Mouse (Mus musculus) olfactory bulb, adult 2 months (tissue): ENCODE results near the gene Dnaaf5. TPM values are rescaled to one million over a fixed set of nuclear protein-coding genes. Genes with fewer than 3 reads are reported as not detected.

Source experiments
- H3K27ac ChIP-seq: fragments of 200-500 bp; 2 replicates; pipeline ENCODE4 v1.5.1; 2012; ENCODE audit warnings: low read depth, low read length; ENCODE audit not compliant: insufficient read depth
- H3K4me1 ChIP-seq: fragments of 200-500 bp; 2 replicates; pipeline ENCODE4 v1.6.1; 2012; ENCODE audit warnings: low read length; ENCODE audit not compliant: control insufficient read depth, insufficient read depth
- H3K4me3 ChIP-seq: fragments of 200-500 bp; 2 replicates; pipeline ENCODE4 v1.5.1; 2012; ENCODE audit warnings: mild to moderate bottlenecking, low read depth, low read length, moderate library complexity; ENCODE audit not compliant: insufficient read depth
- CTCF ChIP-seq: fragments of 200-500 bp; IDR thresholded peaks from 2 replicates; pipeline ENCODE4 v1.5.1; 2012; ENCODE audit warnings: low read depth, mild to moderate bottlenecking, low read length, moderate library complexity; ENCODE audit not compliant: insufficient read depth
- POLR2A ChIP-seq: fragments of 200-500 bp; IDR thresholded peaks from 2 replicates; pipeline ENCODE4 v1.6.1; 2012; ENCODE audit warnings: mild to moderate bottlenecking, low read depth, low read length, moderate library complexity; ENCODE audit not compliant: insufficient read depth
- WGBS: fragments of 180-500 bp; shearing (Covaris S2); methylation state at CpG from one replicate; pipeline ENCODE4 v1.1.7; 2018; 5-methylcytosine and 5-hydroxymethylcytosine counted together
- polyA plus RNA-seq: library from polyadenylated mRNA; stranded (reverse); fragments of >200 nt; gene quantifications from 2 replicates; pipeline ENCODE4 v1.2.4, GENCODE M21; 2012; ENCODE audit warnings: low replicate concordance; ENCODE audit not compliant: missing spikeins, insufficient read depth, insufficient read length

Dnaaf5 gene
- polyA plus RNA-seq, 1 experiment = not detected

DNA sequence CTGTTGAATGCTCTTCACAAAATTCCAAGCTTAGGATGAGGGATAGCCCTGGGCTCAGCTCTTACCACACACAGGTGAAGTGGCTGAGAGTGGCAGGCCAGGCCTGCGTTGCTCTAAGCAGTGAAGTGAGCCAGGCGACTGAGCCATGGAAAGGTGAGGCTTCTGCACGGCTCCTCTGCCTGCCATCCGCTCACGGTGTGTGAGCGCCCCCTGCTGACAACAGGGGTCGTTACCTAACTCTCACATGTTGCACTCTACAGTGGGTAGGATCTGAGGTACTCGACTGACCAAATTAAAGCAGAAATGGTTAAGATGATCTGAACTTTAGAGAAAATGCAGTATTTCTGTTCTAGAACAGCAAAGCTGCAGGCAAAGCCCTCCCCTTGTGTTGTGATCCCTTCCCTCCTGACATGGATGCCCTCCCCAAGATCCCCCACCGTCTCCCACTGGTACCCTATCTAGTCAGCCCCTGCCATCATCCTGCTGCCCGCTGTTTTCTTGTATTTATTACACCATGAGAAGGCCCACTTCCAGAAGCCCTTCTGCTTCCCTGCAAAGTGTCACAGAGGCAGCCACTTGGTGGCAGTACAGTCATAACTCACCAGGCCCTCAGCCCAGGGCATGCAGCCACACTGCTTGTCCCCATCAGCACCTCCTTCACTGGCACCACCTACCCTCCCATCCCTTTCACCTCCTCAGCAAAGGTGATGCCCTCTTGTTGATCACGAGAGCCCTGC, 29.0 kb downstream of the Dnaaf5 start:
- TF ChIP-seq POLR2A (no peak), CTCF (peak; percentile 85)
- 25% methylated on average over 11 of the region's 11 CpGs for WGBS

GRCm38 (mm10) chr5:139183131-139183530, 33.1 kb downstream of the Dnaaf5 start:
- 47% methylated on average over 2 of the region's 2 CpGs for WGBS
- no peak overlapping the region for H3K27ac ChIP-seq
- TF ChIP-seq POLR2A = no peak
- TF ChIP-seq CTCF = no peak
- H3K4me3 ChIP-seq = no peak overlapping the region
- peaks cover 19% of the 10 kb centered on the region for H3K4me1 ChIP-seq

More for the DNA sequence above, 29.0 kb downstream of the Dnaaf5 start:
- H3K4me1 ChIP-seq = peaks cover 17% of the 10 kb centered on the region
- no peak overlapping the region for H3K27ac ChIP-seq
- no peak overlapping the region for H3K4me3 ChIP-seq

GRCm38 (mm10) chr5:139183601-139184000, 33.6 kb downstream of the Dnaaf5 start:
- no peak overlapping the region for H3K27ac ChIP-seq
- TF ChIP-seq CTCF = no peak
- peaks cover 19% of the 10 kb centered on the region for H3K4me1 ChIP-seq
- 95% methylated on average over 9 of the region's 9 CpGs for WGBS
- no peak overlapping the region for H3K4me3 ChIP-seq

DNA sequence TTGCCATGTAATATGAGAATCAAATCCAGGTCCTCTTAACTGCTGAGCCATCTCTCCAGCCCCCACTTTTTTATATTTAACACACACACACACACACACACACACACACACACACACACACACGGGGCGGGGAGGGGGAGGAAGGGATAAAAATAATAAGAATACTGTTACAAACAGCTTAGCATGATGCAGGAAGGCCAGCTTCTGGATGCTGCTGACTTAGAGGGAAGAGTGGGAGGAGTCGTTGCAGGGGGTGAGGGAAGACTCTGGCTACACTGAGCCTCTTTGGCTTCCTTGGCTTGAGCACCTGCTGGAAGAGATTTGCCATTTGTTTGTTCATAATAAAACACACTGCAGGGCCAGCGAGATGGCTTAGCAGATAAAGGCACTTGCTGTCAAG, 34.9 kb downstream of the Dnaaf5 start:
- 51% methylated on average over 4 of the region's 4 CpGs for WGBS
- H3K4me3 ChIP-seq = no peak overlapping the region
- TF ChIP-seq POLR2A = no peak
- TF ChIP-seq CTCF = no peak
- H3K27ac ChIP-seq = no peak overlapping the region
- peaks cover 19% of the 10 kb centered on the region for H3K4me1 ChIP-seq

- WGBS = 82% methylated on average over 5 of the region's 5 CpGs
- no peak overlapping the region for H3K4me3 ChIP-seq
- TF ChIP-seq POLR2A (no peak), CTCF (no peak)
- no peak overlapping the region for H3K27ac ChIP-seq
- H3K4me1 ChIP-seq = peaks cover 6% of the 10 kb centered on the region; the same call in 1 of the 2 replicates
Measured at GRCm38 (mm10) chr5:139189726-139190125, 39.7 kb downstream of the Dnaaf5 start.

GRCm38 (mm10) chr5:139190958-139191357, 40.9 kb downstream of the Dnaaf5 start:
- H3K27ac ChIP-seq = no peak overlapping the region
- H3K4me1 ChIP-seq = no peaks in the 10 kb centered on the region
- TF ChIP-seq POLR2A (no peak), CTCF (no peak)
- WGBS = 72% methylated on average over 5 of the region's 5 CpGs
- no peak overlapping the region for H3K4me3 ChIP-seq

- 58% methylated on average over 3 of the region's 3 CpGs for WGBS
- TF ChIP-seq POLR2A = no peak
- TF ChIP-seq CTCF = no peak
- Histone ChIP-seq H3K4me3 (no peak overlapping the region), H3K27ac (no peak overlapping the region), H3K4me1 (peaks cover 8% of the 10 kb centered on the region)
Measured at GRCm38 (mm10) chr5:139198779-139199178, 48.8 kb downstream of the Dnaaf5 start.

DNA sequence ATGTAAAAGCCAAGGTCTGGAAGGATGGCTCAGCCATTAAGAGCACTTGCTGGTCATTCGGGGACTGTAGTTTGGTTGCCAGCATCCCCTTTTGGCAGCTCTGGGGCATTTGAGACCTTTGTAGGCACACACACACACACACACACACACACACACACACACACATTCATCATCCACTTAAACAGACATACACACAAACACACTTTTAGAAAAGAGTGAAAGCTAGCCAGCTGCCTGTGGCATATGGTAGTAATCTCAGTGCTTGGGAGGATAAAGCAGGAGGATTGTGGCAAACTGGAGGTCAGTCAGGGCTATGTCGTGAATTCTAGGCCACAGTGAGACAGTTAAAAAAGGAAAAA, 49.6 kb downstream of the Dnaaf5 start:
- Histone ChIP-seq H3K4me1 (peaks cover 8% of the 10 kb centered on the region), H3K4me3 (peak overlapping the region; percentile 62; the same call in 1 of the 2 replicates), H3K27ac (peak overlapping the region; percentile 80)
- 31% methylated on average over 2 of the region's 2 CpGs for WGBS
- TF ChIP-seq CTCF (no peak), POLR2A (no peak)

- WGBS = under 1% methylated on average over 64 of the region's 64 CpGs
- peak within 1 kb of the TSS; percentile 80 for H3K27ac ChIP-seq
- TF ChIP-seq CTCF = no peak
- peak; percentile 38; the same call in 1 of the 2 replicates for TF ChIP-seq POLR2A
Measured at GRCm38 (mm10) chr5:139199995-139200769, 50.2 kb downstream of the Dnaaf5 start, which contains the start of gene Sun1. Gene Sun1, plus strand, starts transcription at chr5:139200637.

More at GRCm38 (mm10) chr5:139199995-139200769, 50.2 kb downstream of the Dnaaf5 start, which contains the start of gene Sun1:
- Histone ChIP-seq H3K4me3 (peak within 1 kb of the TSS; percentile 91), H3K4me1 (peaks cover 10% of the 10 kb centered on the region)
